Mouse (Mus musculus): ENCODE results near the gene 5730596B20Rik. TPM values are rescaled to one million over a fixed set of nuclear protein-coding genes. Genes with fewer than 3 reads are reported as not detected.

The 5730596B20Rik gene
- polyA plus RNA-seq, 1 experiment from 2014 or later = 3.4 TPM

DNA sequence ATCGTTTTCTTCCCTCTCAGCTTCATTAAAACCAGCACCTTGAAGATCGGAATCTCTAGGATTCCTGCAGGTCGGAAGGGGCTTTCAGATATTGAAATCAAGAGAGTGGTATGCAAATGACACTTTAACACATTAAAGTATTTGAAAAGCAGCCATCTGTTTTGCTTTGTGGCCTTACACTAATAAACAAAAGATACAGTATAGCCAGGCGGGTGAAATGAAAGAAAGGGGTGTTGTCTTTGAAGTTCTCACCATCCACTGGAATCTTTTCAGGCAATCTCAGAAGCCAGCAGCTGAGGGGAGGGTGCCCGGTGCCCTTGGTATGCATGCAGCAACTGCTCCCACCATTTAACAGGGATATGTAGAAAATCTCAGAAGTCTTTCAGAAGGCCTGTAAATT lies 23.3 kb upstream of the 5730596B20Rik start:
- Histone ChIP-seq H3K4me3 (ENCODE audit: low read length) (no peak overlapping the region), H3K4me2 (ENCODE audit: low read length) (no peak overlapping the region), H3K27me3 (replicated peaks; ENCODE audit: control insufficient read depth, insufficient read depth, low read length) (peaks cover 45% of the 10 kb centered on the region), H3K9ac (ENCODE audit: low read depth, low read length) (no peak overlapping the region), H3K36me3 (ENCODE audit: control insufficient read depth, insufficient read depth, low read length) (no peaks in the 10 kb centered on the region), H3K4me1 (ENCODE audit: control insufficient read depth, insufficient read depth, low read depth, low read length) (peaks cover 9% of the 10 kb centered on the region), H3K9me3 (ENCODE audit: control insufficient read depth, low read length) (peaks cover 3% of the 10 kb centered on the region; the same call in 1 of the 2 replicates), H3K27ac (ENCODE audit: low read depth, low read length) (no peak overlapping the region)
- ATAC-seq = no peak
- WGBS = 27% methylated on average over 5 of the region's 5 CpGs

DNA sequence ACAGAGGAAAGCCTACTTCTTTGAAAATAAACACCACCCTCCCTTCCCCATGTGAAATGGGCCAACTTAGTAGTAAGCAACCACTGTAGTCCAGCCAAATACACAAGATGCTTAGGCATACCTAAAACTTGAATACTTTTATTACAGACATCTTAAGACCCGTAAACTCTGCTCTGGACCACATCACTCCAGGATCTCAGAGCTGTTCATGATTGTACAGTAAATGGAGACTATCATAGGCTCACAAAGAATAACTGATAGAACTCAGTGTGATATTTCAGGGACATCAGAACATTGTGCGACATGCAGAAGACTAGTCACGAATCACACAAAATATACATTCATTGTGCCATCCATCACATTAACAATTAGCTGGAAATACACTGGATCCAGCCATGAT lies 21.8 kb upstream of the 5730596B20Rik start:
- Histone ChIP-seq H3K4me3 (ENCODE audit: low read length) (no peak overlapping the region), H3K27ac (ENCODE audit: low read depth, low read length) (no peak overlapping the region), H3K27me3 (replicated peaks; ENCODE audit: control insufficient read depth, insufficient read depth, low read length) (peaks cover 32% of the 10 kb centered on the region), H3K4me2 (ENCODE audit: low read length) (no peak overlapping the region), H3K4me1 (ENCODE audit: control insufficient read depth, insufficient read depth, low read depth, low read length) (peaks cover 10% of the 10 kb centered on the region), H3K9ac (ENCODE audit: low read depth, low read length) (no peak overlapping the region), H3K36me3 (ENCODE audit: control insufficient read depth, insufficient read depth, low read length) (no peaks in the 10 kb centered on the region), H3K9me3 (ENCODE audit: control insufficient read depth, low read length) (no peaks in the 10 kb centered on the region)
- no peak for ATAC-seq
- WGBS = 51% methylated on average over 3 of the region's 3 CpGs

DNA sequence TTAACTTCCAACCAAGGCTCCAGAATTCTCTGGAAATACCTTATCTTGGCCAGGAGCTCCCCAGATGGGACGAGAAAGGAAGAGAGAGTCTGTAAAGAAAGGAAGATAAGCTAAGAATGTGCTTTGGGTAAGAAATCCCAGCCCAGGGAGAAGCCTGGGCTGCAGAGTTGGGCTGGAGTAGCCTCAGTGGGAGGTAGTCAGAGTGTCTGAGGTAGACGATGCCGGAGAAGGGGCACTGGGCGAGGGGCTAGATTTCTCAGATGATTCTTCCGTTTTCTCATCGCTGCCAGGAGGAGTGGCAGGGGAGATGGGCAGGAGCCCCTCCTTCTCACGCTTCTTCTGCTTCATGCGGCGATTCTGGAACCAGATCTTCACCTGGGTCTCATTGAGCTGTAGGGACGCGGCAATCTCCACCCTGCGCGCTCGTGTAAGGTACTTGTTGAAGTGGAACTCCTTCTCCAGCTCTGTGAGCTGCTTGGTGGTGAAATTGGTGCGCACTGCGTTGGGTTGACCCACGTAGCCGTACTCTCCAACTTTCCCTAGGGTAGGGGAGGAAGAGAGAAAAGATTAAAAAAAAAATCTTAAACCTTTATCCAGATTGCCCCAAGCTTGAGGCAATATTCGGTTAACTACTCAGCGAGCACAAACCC lies 20.6 kb upstream of the 5730596B20Rik start:
- H3K27me3 ChIP-seq (replicated peaks; ENCODE audit: control insufficient read depth, insufficient read depth, low read length) = peaks cover 28% of the 10 kb centered on the region
- WGBS = 6% methylated on average over 20 of the region's 20 CpGs

DNA sequence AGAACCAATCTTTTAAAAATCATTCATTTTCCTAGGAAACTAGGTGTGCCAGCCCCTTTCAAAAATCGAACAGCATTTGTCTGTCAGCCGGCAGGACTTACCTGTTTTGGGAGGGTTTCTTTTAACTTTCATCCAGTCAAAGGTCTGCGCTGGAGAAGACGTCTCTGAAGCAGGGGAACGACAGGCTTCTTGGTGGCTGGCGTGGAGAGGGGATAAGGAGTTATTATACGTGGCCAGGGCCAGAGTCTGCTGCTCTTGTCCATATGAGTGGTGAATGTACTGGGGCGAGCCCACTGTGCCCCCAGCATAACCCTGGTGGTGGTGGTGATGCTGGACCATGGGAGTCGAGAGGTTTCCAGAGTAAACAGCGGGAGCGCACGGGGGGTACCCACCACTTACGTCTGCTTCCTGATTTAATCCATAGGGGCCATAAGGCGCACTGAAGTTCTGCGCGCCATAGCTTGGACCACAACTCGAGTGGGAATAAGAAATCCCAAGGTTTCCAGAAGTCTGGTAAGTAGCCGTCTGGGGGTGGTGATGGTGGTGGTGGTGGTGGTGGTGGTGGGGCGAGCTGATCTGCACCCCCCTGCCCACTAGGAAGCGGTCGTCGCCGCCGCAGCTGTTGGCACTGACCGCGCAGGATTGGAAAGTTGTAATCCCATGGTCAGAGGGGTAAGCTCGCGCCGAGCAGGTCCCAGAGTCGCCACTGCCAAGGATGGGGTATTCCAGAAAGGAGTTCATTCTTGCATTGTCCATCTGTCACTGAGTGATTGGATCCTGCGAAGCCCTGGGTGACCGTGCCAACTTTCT lies 19.6 kb upstream of the 5730596B20Rik start:
- Histone ChIP-seq H3K36me3 (ENCODE audit: control insufficient read depth, insufficient read depth, low read length) (no peaks in the 10 kb centered on the region), H3K4me3 (ENCODE audit: low read length) (peak overlapping the region; percentile 67), H3K4me2 (ENCODE audit: low read length) (peak overlapping the region; percentile 80), H3K27me3 (replicated peaks; ENCODE audit: control insufficient read depth, insufficient read depth, low read length) (peaks cover 21% of the 10 kb centered on the region), H3K9ac (ENCODE audit: low read depth, low read length) (peak overlapping the region; percentile 19; the same call in 1 of the 2 replicates), H3K27ac (ENCODE audit: low read depth, low read length) (no peak overlapping the region), H3K4me1 (ENCODE audit: control insufficient read depth, insufficient read depth, low read depth, low read length) (peaks cover 10% of the 10 kb centered on the region), H3K9me3 (ENCODE audit: control insufficient read depth, low read length) (no peaks in the 10 kb centered on the region)
- peak; percentile 73; the same call in 1 of the 2 replicates for ATAC-seq
- WGBS = 2% methylated on average over 32 of the region's 32 CpGs

More for the DNA sequence above, 20.6 kb upstream of the 5730596B20Rik start:
- Histone ChIP-seq H3K9me3 (ENCODE audit: control insufficient read depth, low read length) (no peaks in the 10 kb centered on the region), H3K27ac (ENCODE audit: low read depth, low read length) (no peak overlapping the region), H3K4me2 (ENCODE audit: low read length) (peak overlapping the region; percentile 80), H3K4me3 (ENCODE audit: low read length) (peak overlapping the region; percentile 9; the same call in 1 of the 2 replicates), H3K9ac (ENCODE audit: low read depth, low read length) (no peak overlapping the region), H3K36me3 (ENCODE audit: control insufficient read depth, insufficient read depth, low read length) (no peaks in the 10 kb centered on the region), H3K4me1 (ENCODE audit: control insufficient read depth, insufficient read depth, low read depth, low read length) (peaks cover 10% of the 10 kb centered on the region)
- ATAC-seq = no peak

DNA sequence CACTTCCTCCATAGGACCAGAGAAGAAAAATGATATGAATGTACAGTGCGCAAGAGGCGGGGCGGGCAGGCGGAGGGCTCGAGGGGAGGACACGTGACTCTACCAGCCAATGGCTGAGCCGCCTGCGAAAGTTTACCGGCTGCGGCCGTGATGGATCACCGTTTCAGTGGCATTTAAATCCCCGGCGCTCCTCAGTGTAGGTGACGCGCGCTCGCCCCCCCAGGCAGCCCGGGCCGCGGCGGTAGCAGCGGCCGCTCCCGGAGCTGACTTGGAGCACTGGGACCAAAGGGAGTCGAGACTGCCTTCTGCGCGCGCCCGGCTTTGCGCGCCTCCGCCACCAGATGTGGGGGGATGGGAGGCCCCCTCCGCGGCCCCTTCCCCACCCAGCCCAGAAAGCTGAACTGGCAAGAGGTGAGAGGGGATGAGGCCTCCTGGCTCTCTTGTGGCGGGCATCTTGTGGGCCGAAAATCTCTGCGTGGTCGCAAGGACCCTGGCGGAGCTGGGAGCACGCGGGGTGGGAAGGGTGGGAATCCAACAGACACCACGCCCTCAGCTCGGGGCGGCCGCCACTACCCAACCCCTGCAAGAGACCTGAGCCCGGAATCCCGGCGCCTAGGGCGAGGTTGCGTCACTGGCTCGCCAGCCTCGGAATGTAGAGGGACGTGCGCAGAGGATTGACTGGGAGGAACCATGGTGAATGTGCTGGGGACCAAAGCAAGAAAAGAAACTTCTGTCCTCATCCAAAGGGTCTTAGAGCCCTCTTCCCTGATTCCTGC lies 18.8 kb upstream of the 5730596B20Rik start, which contains the start of gene Hoxa1:
Gene Hoxa1, minus strand, starts transcription at position 42 of the 776 bp plus-strand sequence.
- peak; percentile 88 for ATAC-seq
- no peaks in the 10 kb centered on the region for H3K9me3 ChIP-seq (ENCODE audit: control insufficient read depth, low read length)
- peak within 1 kb of the TSS; percentile 83 for H3K27ac ChIP-seq (ENCODE audit: low read depth, low read length)

DNA sequence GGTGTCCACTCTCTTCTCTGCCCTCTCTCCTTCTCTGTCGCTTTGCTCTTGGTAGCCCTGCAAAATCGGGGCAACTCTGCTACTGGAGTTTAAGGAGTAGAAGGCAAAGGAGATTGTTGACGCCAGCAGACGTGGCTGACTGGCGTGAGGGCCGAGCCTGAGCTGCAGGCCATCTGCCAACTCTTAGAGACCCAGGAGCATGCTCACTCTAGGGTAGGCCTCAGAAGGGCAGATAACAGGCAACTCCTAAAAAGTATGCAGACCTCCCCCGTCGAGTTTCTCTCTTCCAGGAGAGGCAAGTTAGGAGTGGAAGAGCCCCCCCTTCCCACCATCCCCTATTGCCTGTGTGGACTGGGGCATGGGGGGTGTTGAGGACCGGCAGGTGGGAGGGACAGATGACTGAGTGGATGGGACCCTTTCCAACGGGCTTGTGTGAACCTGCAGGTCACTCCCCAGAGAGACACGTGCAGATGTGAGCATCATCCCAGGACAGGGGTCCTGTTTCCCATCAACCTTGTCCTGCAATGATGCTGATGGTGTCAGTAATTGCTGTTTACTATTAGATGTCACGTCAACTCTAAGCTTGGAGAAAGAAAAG lies 18.0 kb upstream of the 5730596B20Rik start:
- Histone ChIP-seq H3K27me3 (replicated peaks; ENCODE audit: control insufficient read depth, insufficient read depth, low read length) (peaks cover 18% of the 10 kb centered on the region), H3K27ac (ENCODE audit: low read depth, low read length) (peak overlapping the region; percentile 83), H3K9me3 (ENCODE audit: control insufficient read depth, low read length) (no peaks in the 10 kb centered on the region), H3K36me3 (ENCODE audit: control insufficient read depth, insufficient read depth, low read length) (no peaks in the 10 kb centered on the region), H3K4me2 (ENCODE audit: low read length) (peak overlapping the region; percentile 80), H3K4me3 (ENCODE audit: low read length) (peak overlapping the region; percentile 67), H3K4me1 (ENCODE audit: control insufficient read depth, insufficient read depth, low read depth, low read length) (peaks cover 10% of the 10 kb centered on the region), H3K9ac (ENCODE audit: low read depth, low read length) (peak overlapping the region; percentile 78)
- WGBS = 2% methylated on average over 12 of the region's 12 CpGs
- ATAC-seq = peak; percentile 13; the same call in 1 of the 2 replicates

More for the DNA sequence above, 18.8 kb upstream of the 5730596B20Rik start, which contains the start of gene Hoxa1:
- Histone ChIP-seq H3K36me3 (ENCODE audit: control insufficient read depth, insufficient read depth, low read length) (no peaks in the 10 kb centered on the region), H3K4me1 (ENCODE audit: control insufficient read depth, insufficient read depth, low read depth, low read length) (peaks cover 10% of the 10 kb centered on the region), H3K4me3 (ENCODE audit: low read length) (peak within 1 kb of the TSS; percentile 67), H3K9ac (ENCODE audit: low read depth, low read length) (peak within 1 kb of the TSS; percentile 78), H3K4me2 (ENCODE audit: low read length) (peak within 1 kb of the TSS; percentile 80), H3K27me3 (replicated peaks; ENCODE audit: control insufficient read depth, insufficient read depth, low read length) (peaks cover 19% of the 10 kb centered on the region)
- WGBS = under 1% methylated on average over 48 of the region's 55 CpGs

DNA sequence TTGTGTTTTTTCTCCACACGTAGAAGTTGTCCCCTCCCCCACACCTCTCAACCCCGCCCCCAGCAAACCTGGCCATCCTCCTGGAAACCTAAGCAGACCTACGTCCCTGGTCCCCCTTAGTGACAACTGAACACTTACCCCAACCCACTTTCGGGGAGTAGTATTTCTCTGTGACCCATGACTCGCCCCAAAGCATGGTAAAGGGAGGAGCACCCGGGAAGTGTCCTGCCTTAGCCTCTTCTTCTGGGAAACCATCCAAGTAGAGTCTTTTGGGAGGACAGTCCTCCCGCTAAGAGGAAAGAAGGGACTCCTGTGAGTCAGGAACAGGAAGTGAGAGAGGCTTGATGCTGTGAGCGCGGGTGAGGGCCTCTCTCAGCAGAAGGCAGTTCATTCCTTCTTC lies 17.3 kb upstream of the 5730596B20Rik start:
- H3K27ac ChIP-seq (ENCODE audit: low read depth, low read length) = peak overlapping the region; percentile 80
- peak overlapping the region; percentile 67 for H3K9ac ChIP-seq (ENCODE audit: low read depth, low read length)
- H3K4me3 ChIP-seq (ENCODE audit: low read length) = peak overlapping the region; percentile 67
- peaks cover 12% of the 10 kb centered on the region for H3K27me3 ChIP-seq (replicated peaks; ENCODE audit: control insufficient read depth, insufficient read depth, low read length)
- H3K36me3 ChIP-seq (ENCODE audit: control insufficient read depth, insufficient read depth, low read length) = no peaks in the 10 kb centered on the region
- no peaks in the 10 kb centered on the region for H3K9me3 ChIP-seq (ENCODE audit: control insufficient read depth, low read length)
- peak overlapping the region; percentile 80 for H3K4me2 ChIP-seq (ENCODE audit: low read length)
- H3K4me1 ChIP-seq (ENCODE audit: control insufficient read depth, insufficient read depth, low read depth, low read length) = peaks cover 10% of the 10 kb centered on the region
- no peak for ATAC-seq
- WGBS = 5% methylated on average over 8 of the region's 9 CpGs

DNA sequence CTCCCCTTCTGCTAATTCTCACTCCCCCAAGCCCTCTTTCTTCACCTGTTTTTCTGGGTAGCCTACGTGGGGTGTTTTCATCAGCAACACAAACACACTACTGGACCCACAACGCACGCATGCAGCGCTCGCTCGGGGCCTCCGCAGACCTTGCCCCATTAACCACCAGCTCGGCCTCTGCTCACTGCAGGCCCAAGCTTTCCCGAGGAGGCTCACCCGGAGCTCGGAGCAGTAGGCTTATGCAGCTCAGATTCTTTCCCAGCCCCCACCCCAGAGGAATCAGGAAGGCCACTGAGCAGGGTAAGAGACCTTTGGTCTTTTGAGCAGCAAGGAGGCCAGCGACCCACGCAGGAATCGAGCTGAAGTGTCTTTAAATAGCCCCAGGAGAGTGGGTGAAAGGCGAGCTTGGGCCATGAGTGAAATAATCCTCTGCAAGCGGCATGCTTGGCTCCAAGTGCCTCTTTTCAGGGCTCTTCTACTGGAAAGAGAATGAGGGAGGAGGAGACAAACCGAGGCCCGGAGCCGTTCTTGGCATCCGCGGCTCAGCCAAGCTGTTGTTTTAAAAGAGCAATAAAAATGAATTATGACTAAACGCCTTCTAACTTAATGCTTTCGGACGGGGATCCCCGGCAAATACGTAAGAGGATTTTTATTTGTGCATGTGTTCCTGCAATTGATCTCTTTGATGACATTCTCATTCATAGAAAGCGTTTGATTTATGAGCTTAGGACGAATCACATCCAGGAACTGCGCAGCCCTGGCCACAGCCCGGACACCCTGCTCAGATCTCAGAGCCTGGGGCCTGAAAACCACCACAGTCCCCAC lies 16.6 kb upstream of the 5730596B20Rik start:
- peak overlapping the region; percentile 67 for H3K4me3 ChIP-seq (ENCODE audit: low read length)
- peak overlapping the region; percentile 80 for H3K27ac ChIP-seq (ENCODE audit: low read depth, low read length)
- H3K4me1 ChIP-seq (ENCODE audit: control insufficient read depth, insufficient read depth, low read depth, low read length) = peaks cover 10% of the 10 kb centered on the region
- no peaks in the 10 kb centered on the region for H3K9me3 ChIP-seq (ENCODE audit: control insufficient read depth, low read length)
- 2% methylated on average over 30 of the region's 30 CpGs for WGBS
- H3K36me3 ChIP-seq (ENCODE audit: control insufficient read depth, insufficient read depth, low read length) = no peaks in the 10 kb centered on the region
- peak overlapping the region; percentile 67 for H3K9ac ChIP-seq (ENCODE audit: low read depth, low read length)
- peak overlapping the region; percentile 80 for H3K4me2 ChIP-seq (ENCODE audit: low read length)
- H3K27me3 ChIP-seq (replicated peaks; ENCODE audit: control insufficient read depth, insufficient read depth, low read length) = peaks cover 6% of the 10 kb centered on the region
- no peak for ATAC-seq

Data from hindbrain, embryonic 16.5 days (tissue).